Mouse (Mus musculus): ENCODE measurements around the gene Serpinb6a.

Serpinb6a gene

DNA sequence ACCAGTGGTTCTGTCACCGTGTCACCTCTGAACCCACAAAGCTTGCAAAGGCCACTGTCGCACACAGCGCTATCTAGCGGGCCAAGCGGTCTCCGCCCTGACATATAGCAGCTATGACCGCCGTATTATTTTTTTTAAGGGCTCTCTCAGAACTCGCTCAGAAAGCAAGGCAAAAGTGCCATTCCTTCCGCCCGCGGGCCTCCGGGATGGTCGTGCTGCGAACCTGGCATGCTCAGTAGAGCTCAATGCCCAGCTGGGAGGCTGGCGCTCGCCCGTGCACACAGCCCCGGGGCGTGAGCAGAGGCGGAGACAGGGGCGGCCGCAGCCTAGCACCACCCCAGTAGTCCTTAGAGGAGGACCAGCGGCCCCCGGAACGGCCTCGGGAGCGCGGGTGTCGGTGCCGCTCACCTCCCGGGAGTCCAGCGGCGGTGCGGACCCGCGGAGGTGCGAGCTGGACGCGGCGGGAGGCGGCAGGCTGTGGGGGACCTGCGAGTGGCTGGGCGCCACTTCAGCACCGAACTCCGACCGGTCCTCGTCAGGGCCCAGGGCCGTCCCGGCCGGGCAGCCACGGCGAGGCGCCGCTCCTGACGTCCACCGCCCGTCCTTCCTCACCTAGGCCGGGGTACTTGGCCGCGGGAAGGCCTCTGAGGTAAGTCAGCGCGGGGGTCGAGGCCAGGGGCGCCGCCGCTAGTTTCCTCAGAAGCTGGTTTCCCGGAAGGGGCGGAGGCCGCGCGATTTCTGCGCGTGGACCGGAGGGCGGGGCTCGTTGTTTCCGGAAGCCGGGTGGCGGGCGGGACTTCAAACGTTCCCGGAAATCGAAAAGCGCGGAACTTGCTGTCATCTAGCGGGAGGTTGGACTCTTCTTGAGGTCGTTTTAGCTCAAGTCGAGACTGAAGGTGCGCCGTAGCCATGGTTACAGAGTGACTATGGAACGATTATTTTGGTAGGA, at the start of gene Serpinb6a, which contains the start of gene Ripk1:
TSS of gene Serpinb6a (minus strand) at position 737 of the 949 bp plus-strand sequence.
TSS of gene Ripk1 (plus strand) at position 306 of the 949 bp plus-strand sequence.
- DNase-seq (ENCODE audit: low read depth in 1 of 2, low spot score in 2 of 2) = peak; percentile 82 to 89

DNA sequence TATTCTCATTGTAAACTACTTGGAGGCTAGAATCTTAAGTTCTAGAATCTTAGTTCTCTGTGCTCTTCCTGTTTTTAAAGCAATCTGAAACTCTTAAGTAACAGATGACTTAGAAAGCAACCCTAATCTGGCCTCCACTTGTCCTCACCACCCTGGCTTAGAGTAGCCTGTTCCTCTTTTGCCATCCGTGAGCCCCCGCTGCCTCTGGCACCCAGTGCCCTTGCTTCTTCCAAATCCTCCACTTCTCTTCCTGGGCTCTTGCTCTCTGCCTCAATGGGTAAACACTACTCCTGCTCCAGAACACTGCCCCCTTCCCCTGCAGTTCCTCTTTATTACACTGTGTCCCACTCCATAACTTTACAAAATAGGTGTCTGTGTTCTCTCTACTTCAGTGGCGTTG, 49.1 kb upstream of the Serpinb6a start:
- DNase-seq (ENCODE audit: low read depth in 1 of 2, low spot score in 2 of 2) = peak; percentile 33 to 34

DNA sequence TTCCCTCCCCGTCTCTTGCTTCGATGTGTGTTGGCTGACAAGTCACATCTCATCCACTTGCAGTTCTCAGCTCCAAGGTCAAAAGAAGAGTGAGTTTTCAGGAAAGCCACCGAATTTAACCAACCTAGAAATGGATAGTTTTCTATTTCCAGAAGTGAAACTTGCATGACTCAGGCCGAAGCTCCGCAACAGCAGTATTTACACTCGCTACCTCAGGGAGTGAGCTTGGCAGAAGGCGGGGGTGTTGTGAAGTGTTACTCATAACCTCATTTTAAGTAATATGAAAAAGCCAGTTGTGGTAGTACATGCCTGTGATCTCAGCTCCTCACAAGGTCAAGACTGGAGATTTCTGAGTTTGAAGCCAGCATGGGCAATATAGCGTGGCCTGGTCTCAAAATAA, 47.9 kb upstream of the Serpinb6a start:
- DNase-seq (ENCODE audit: low read depth in 1 of 2, low spot score in 2 of 2) = peak; percentile 39 to 41

DNA sequence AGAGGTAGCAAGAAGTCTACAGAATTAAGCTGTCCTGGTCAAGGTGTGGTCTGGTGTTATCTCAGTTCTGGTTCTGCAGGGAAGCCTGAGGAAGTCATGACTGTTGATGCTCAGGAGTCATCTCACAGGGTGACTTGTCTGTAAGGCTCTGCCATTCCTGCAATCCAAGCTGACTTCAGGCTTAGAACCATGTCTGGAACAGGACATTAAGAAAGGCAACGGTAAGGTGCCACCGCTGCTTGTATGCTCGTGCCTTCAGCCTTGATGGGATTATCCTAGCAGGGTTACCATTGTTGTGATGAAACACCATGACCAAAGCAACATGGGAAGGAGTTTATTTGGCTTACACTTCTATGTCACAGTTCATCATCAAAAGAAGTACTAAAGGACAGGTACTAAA, 44.9 kb upstream of the Serpinb6a start:
- no peak for DNase-seq (ENCODE audit: low read depth in 1 of 2, low spot score in 2 of 2)

DNA sequence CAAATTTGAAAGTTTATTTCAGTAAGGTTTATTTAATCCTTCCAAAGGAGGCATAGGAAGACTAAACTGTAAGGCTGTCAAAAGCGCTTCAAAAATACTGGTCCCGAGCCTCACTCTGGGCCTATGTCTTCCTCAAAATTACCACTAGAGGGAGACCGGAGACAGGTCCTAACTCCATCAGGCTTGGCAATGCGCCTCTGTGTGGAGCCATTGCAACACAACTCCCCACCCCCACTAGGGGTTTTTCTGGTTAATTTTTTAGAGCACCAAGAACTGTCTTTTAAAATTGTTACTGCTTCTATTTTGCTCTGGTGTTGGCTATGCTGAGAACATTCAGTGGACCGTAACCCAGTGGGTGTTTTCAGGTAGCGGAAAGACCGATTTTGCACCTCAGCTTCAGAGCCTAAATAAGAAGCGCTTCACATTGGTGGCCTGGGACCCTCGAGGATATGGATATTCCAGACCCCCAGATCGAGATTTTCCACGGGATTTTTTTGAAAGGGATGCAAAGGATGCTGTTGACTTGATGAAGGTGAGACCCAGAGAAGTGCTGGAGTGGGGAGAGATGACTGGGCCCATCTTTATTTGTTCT, 43.9 kb upstream of the Serpinb6a start:
- DNase-seq (ENCODE audit: low read depth in 1 of 2, low spot score in 2 of 2) = peak; percentile 19 to 51

DNA sequence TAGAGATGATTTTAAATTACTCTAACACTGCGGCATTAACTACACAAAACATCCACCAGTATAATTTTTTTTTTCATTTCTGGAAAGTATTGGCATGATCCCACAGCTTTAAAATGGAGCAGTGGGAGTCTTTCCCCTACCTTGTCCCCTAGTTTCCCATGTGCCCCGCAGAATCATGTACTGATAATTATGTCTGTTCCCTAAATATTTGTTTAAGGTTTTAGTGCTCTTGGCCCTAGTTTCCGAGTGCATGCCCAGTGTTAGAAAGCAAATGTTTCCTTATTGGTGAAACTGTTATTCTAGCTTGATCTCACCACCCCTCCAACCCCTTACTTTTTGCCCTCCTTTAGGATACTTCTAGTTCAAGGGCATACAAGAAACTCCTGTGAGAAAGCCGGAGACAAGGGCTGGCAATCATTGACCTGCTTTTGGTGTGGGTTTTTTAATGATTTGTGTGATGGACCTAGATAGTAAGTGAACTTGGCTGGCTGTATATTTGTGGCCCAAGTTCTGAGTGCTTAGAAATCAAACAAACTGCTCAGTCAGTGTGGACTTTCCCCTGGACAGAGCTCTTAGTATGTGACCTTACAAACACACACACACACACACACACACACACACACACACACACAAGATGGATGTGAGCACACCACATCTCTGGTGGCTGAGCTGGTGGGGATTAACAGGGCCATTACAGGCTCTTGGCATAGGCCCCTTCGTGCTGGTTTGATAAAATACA, 43.1 kb upstream of the Serpinb6a start:
- no peak for DNase-seq (ENCODE audit: low read depth in 1 of 2, low spot score in 2 of 2)

DNA sequence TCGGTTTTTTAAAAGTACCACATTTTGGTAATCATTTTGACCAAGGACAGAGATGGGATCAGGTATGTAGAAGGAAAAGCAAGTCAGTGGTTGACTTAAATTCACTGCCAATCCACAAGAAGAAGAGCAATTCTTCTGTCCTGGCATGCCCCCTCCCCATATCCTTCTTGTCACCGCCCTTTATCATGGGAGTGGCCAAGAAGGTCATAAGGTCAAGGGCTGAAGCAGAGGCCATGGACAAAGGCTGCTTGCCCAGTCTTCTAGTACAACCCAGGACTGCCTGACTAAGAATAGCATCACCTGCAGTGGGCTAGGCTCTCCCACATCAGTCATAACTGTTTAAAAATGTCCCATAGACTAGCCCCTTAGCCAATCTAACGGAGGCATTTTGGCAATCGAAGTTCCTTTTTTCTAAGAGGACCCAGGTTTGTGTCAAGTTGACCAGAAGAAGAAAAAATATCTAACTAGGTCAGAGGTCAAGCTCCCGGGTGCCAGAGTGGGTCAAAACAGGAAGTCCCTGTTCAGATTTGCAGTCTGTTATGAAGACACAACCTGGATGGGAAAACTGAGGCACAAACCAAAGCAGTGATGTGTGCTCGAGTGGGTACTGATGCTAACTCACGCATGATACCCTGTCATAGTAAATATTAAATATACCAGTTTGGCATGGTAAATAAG, 41.3 kb upstream of the Serpinb6a start:
- DNase-seq (ENCODE audit: low read depth in 1 of 2, low spot score in 2 of 2) = no peak

DNA sequence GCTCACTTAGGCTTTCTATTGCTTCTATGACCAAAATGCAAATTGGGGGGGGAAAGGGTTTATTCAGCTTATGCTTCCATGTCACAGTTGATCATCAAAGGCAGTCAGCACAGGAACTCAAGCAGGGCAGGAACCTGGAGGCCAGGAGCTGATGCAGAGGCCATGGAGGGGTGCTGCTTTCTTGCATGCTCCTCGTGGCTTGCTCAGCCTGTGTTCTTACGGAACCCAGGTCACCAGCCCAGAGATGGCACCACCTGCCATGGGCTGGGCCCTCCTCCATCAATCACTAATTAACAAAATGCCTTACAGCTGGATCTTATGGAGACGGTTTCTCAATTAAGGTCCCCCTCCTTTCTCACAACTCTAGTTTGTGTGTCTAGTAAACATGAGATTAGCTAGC, 37.5 kb upstream of the Serpinb6a start:
- DNase-seq (ENCODE audit: low read depth in 1 of 2, low spot score in 2 of 2) = no peak

DNA sequence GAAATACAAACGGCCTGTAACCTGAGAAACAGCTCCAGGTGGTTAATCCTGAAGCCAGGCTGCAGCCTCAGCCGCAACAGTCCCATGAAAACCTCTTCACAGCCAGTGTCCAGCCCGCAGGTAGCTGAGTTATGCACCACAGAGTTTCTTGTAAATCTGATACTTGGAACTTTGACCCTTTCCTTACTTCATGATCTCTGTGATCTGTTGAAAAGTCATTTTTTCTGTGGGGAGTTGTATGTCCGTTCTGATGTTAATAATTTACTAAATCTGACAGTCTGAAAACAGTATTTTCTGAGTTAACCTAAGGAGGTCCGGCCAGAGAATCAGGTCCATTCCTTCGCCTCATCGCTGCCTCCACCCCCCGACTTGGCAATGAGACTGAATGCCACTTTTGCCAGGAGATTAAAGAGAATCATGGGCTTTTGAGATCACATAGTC, 36.3 kb upstream of the Serpinb6a start:
- DNase-seq (ENCODE audit: low read depth in 1 of 2, low spot score in 2 of 2) = no peak

DNA sequence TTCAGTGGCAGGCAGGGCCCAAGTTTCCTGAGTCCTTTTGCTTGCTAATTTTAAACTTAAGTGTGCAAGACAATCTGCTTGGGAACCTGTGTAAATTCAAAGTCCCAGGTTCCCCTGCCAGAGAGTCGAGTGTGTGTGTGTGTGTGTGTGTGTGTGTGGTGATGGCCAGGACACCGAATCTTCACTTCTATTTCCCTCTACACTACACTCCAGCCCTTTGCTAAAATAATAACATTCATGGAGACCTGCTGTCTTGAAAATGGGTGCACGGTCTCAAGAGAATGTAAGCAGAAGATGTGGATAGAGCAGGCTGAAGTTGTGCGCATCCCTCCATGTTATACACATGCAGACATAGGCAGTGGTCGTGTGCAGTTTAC, 35.5 kb upstream of the Serpinb6a start:
- DNase-seq (ENCODE audit: low read depth in 1 of 2, low spot score in 2 of 2) = no peak

DNA sequence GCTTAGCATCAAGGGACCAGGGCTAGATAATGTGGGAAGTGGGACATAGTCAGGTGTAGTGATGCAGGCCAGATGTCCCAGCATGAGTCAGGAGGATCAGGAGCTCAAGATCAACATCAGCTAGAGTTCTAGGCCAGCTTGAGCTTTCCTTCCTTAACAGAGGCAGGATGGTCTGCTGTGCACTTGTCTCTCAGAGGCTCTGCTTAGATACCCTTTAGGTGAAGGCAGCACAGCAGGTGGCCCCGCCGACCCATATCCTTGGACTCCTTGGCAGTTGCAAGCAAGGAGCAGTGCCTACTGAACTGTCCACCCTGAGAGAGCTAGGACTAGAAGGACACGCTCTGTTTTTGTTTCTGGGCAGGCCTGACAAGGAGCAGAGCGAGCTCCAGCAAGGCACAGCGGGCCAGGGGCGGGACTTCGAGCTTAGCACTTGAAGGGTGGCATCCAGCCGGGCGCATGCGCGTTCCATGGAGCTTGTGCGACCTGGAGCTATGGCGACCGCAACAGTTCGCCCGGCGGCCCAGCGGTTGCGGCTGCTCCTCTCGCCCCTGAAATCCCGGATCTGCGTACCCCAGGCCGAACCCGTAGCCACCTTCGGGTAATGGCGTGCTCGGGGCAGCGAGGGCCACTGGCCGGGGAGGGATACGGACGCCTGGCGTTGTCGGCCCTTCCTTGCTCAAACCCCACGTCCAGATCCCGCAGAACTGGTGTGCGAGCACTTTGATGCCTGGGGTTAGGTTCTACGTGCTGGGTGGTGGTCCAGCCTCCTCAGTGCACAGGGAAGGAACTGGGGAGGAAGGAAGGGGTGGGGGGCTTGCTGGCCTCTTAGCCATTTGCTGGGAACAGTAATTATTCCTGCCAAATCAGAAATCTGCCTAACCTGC, 34.8 kb upstream of the Serpinb6a start, which contains the start of gene Bphl:
TSS of gene Bphl (plus strand) at position 426 of the 884 bp plus-strand sequence.
- peak; percentile 56 to 73 for DNase-seq (ENCODE audit: low read depth in 1 of 2, low spot score in 2 of 2)

DNA sequence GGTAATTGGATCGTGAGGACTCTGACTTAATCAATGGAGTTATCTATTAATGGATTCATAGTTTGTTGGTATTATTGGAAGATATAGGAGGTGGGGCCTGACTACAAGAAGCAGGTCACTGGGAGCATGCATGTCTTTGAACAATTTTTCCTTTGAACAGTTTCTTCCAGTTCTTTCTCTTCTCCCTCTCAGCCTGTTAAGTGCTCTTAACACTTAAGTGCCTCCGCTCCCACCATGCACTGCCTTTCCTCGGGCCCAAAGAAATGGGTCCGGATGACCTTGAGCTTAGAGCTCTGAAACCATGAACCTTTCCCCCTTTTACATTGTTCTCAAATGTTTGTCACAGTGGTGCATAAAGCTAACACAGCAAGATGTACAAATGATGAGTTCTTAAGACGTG, 34.1 kb upstream of the Serpinb6a start:
- DNase-seq (ENCODE audit: low read depth in 1 of 2, low spot score in 2 of 2) = no peak

DNA sequence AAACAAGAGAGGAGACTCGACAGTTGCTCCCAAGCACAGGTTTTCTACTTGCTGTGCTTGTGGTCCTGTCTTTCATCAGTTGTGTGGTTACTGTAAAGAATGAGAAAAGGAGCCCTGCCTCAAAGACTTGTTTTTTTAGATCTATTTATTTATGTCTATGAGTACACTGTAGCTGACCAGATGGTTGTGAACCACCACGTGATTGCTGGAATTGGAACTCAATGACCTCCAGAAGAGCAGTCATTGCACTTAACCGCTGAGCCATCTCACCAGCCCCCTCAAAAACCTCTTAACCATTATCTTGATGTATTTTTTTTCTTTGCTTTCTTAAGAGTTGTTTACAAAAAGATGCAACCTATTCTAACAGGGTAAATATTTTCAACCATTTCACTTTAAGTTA, 32.8 kb upstream of the Serpinb6a start:
- DNase-seq (ENCODE audit: low read depth in 1 of 2, low spot score in 2 of 2) = no peak

DNA sequence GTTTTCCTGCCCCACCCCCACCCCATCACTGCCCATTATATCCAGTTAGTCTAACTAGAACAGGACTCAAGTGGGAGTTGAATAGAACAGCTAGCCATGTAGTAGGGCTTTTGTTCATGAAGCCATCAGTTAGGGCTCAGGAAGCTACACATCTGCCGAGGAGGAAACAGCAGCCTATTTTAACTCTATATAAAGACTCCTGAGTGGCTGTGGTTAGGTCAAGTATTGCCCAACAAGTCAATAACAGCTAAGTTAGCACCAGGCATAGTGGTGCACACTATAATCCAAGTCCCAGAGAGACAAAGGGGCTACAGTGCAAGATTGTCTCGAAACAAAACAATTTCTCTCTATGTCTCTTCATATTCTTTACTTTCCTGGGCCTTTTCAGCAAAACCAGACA, 29.4 kb upstream of the Serpinb6a start:
- no peak for DNase-seq (ENCODE audit: low read depth in 1 of 2, low spot score in 2 of 2)

DNA sequence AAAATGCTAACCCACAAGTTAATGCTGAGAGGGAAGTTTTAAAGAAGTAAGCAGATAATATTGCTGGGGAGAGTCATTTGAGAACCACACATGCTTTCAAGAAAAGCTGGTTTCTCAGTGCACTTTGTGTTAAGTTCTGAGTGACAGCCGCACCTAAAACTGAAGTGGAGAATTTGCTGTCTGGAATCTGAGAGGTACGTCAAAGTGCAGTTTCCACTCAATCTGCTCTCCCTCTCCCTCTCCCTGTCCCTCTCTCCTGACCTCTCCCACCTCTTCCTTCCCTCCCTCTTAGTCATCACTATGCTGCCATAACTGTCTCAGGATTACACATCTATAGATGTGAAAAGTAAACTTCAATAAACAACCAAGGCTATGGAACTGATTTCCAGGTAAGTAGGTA, 19.4 kb upstream of the Serpinb6a start:
- DNase-seq (ENCODE audit: low read depth in 1 of 2, low spot score in 2 of 2) = no peak

DNA sequence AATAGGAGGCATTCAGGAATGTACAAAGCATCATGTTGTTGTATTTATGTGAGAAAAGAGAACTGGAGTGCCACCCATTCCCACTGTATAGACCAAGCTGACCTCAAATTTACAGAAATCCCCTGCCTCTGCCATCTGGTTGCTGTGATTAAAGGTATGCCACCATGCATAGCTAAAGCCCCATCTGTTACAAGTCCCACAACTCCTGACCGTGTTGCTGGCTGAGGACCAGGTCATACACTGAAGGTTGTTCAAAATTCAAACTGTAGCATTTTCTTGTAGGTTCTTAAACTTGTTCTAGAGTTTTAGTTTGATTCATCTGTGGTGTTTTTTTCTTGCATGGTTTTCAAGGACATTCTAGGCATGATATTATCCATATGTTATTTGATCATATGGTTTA, 15.9 kb upstream of the Serpinb6a start:
- DNase-seq (ENCODE audit: low read depth in 1 of 2, low spot score in 2 of 2) = no peak

DNA sequence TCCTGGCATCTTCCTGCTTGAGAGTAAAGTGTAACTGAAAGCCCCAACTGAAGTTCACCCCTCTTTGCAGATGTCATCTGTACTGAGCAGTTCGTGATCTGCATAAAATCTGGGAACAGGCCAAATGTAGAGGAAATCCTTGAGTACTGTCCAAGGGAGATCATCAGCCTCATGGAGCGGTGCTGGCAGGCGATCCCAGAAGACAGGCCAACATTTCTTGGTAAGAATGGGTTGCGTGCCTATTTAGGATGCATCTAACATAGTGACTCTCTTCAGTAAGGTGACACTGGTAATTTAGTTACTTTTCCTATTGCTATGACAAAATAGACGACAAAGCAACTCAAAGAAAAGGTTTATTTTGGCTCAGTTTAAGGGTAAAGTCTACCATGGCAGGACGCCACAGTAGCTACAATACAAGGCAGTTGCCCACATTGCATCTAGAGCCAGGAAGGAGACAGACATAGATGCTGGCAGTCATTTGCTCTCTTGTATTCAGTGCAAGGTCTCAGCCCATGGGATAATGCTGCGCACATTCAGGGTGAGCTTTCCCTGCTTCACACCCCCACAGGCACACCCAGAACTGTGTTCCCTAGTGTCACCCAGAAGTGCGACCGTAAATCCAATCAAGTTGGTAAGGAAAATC, 14.5 kb upstream of the Serpinb6a start:
- no peak for DNase-seq (ENCODE audit: low read depth in 1 of 2, low spot score in 2 of 2)

DNA sequence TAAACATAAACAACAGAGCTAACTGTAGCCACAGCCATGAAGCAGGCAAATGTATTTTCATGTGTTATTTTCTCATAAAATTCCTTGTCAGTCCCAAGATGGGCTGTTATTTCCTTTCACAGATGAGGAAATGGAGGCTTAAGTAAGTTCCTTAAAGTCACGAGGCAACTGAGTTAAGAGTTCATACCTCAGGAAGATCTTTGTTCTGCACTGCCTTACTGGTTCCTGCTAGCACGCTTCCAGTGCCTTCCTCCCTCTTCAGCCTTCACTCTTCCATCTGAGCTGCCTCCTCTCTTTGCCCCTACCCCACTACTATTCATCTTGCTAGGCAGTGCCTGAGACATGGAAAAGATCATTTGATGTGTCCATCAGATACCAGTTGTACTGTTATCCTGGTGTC, 4.6 kb upstream of the Serpinb6a start:
- DNase-seq (ENCODE audit: low read depth in 1 of 2, low spot score in 2 of 2) = no peak

DNA sequence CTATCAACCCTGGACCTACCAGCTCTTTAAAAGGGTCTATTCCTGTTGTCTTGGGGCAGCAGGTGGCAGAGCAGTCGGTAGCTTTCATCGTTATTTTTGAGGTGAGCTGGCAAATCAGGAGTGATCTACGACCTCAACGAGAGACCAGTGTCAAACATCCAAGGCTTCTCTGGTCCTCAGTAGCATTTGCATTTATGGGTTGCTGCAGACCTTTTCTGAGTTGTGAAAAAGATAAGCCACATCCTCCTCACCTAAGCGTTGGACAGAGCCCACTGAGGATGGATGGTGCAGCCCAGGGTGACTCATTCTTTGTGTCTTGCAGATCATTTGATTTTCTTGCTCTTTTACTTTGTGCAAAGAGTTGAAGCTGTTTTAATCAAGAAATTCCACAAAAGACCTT, 464 bp upstream of the Serpinb6a start:
- DNase-seq (ENCODE audit: low read depth in 1 of 2, low spot score in 2 of 2) = no peak

DNA sequence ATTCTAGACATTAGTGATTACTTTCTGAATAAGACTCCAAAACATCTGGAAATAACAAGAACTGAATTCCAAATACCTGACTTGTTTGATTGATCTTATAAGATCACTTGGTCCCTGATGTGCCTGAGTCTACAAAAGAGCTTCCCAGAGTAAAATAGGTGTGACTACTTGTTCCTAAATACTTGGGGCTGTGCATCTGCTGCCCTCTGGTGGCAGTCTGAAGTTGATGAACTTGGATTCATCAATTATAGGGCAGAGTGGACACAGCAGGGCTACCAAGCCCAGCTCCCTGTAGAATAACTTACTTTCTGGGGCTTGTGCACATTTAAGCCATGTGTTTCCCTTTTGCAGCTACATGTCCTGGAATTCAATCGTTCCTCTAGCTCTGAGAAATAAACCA, 7.4 kb downstream of the Serpinb6a start:
- peak in 1 of 2 experiments; percentile 34 for DNase-seq (ENCODE audit: low read depth in 1 of 2, low spot score in 2 of 2)

Data from monocyte, adult 2 months (primary cell).